Mouse (Mus musculus): ENCODE measurements around the gene Cflar. TPM values are rescaled to one million over a fixed set of nuclear protein-coding genes. Genes with fewer than 3 reads are reported as not detected.
"Not testable (repeated sequence)": the region's sequence is repeated elsewhere in the genome, so short reads cannot be mapped to it uniquely, and the experiment has no call there.

Cflar gene
- polyA plus RNA-seq, 1 experiment from 2014 or later = 11.1 TPM

GRCm38 (mm10) chr1:58689426-58689825, 21.9 kb upstream of the Cflar start:
- Histone ChIP-seq H3K9ac (ENCODE audit: low read depth, low read length) (no peak overlapping the region), H3K4me3 (ENCODE audit: low read depth, low read length) (no peak overlapping the region), H3K4me2 (ENCODE audit: low read length) (no peak overlapping the region), H3K36me3 (ENCODE audit: control insufficient read depth, insufficient read depth, low read length) (no peaks in the 10 kb centered on the region), H3K9me3 (replicated peaks; ENCODE audit: control insufficient read depth, low read length, poor library complexity, severe bottlenecking) (no peaks in the 10 kb centered on the region), H3K27ac (ENCODE audit: low read length) (no peak overlapping the region), H3K27me3 (ENCODE audit: control insufficient read depth, insufficient read depth, low read depth, low read length) (no peaks in the 10 kb centered on the region), H3K4me1 (ENCODE audit: control insufficient read depth, insufficient read depth, low read length) (no peaks in the 10 kb centered on the region)
- no peak for ATAC-seq
- WGBS = 91% methylated on average over 1 of the region's 1 CpGs

- Histone ChIP-seq H3K9ac (ENCODE audit: low read depth, low read length) (no peak overlapping the region), H3K4me2 (ENCODE audit: low read length) (no peak overlapping the region), H3K27ac (ENCODE audit: low read length) (no peak overlapping the region), H3K4me3 (ENCODE audit: low read depth, low read length) (no peak overlapping the region), H3K4me1 (ENCODE audit: control insufficient read depth, insufficient read depth, low read length) (no peaks in the 10 kb centered on the region), H3K36me3 (ENCODE audit: control insufficient read depth, insufficient read depth, low read length) (no peaks in the 10 kb centered on the region), H3K27me3 (ENCODE audit: control insufficient read depth, insufficient read depth, low read depth, low read length) (no peaks in the 10 kb centered on the region), H3K9me3 (replicated peaks; ENCODE audit: control insufficient read depth, low read length, poor library complexity, severe bottlenecking) (no peaks in the 10 kb centered on the region)
- WGBS = 71% methylated on average over 6 of the region's 6 CpGs
- no peak for ATAC-seq
Measured at GRCm38 (mm10) chr1:58690006-58690744, 21.1 kb upstream of the Cflar start.

GRCm38 (mm10) chr1:58690834-58691488, 20.3 kb upstream of the Cflar start:
- 73% methylated on average over 2 of the region's 3 CpGs for WGBS

GRCm38 (mm10) chr1:58691718-58692117, 19.6 kb upstream of the Cflar start:
- not testable (repeated sequence) for H3K36me3 ChIP-seq (ENCODE audit: control insufficient read depth, insufficient read depth, low read length); H3K9ac ChIP-seq (ENCODE audit: low read depth, low read length); ATAC-seq; H3K27ac ChIP-seq (ENCODE audit: low read length); H3K4me2 ChIP-seq (ENCODE audit: low read length); H3K27me3 ChIP-seq (ENCODE audit: control insufficient read depth, insufficient read depth, low read depth, low read length); H3K9me3 ChIP-seq (replicated peaks; ENCODE audit: control insufficient read depth, low read length, poor library complexity, severe bottlenecking); H3K4me1 ChIP-seq (ENCODE audit: control insufficient read depth, insufficient read depth, low read length); H3K4me3 ChIP-seq (ENCODE audit: low read depth, low read length)
- 50% methylated on average over 1 of the region's 1 CpGs for WGBS

More at GRCm38 (mm10) chr1:58690834-58691488, 20.3 kb upstream of the Cflar start:
- not testable (repeated sequence) for H3K9ac ChIP-seq (ENCODE audit: low read depth, low read length); H3K27me3 ChIP-seq (ENCODE audit: control insufficient read depth, insufficient read depth, low read depth, low read length); H3K4me3 ChIP-seq (ENCODE audit: low read depth, low read length); H3K4me2 ChIP-seq (ENCODE audit: low read length); H3K27ac ChIP-seq (ENCODE audit: low read length); ATAC-seq; H3K9me3 ChIP-seq (replicated peaks; ENCODE audit: control insufficient read depth, low read length, poor library complexity, severe bottlenecking); H3K4me1 ChIP-seq (ENCODE audit: control insufficient read depth, insufficient read depth, low read length); H3K36me3 ChIP-seq (ENCODE audit: control insufficient read depth, insufficient read depth, low read length)

- ATAC-seq = no peak
- no peak overlapping the region for H3K27ac ChIP-seq (ENCODE audit: low read length)
- H3K9ac ChIP-seq (ENCODE audit: low read depth, low read length) = no peak overlapping the region
- H3K27me3 ChIP-seq (ENCODE audit: control insufficient read depth, insufficient read depth, low read depth, low read length) = no peaks in the 10 kb centered on the region
- no peaks in the 10 kb centered on the region for H3K36me3 ChIP-seq (ENCODE audit: control insufficient read depth, insufficient read depth, low read length)
- H3K4me2 ChIP-seq (ENCODE audit: low read length) = no peak overlapping the region
- no peak overlapping the region for H3K4me3 ChIP-seq (ENCODE audit: low read depth, low read length)
- H3K9me3 ChIP-seq (replicated peaks; ENCODE audit: control insufficient read depth, low read length, poor library complexity, severe bottlenecking) = no peaks in the 10 kb centered on the region
- 86% methylated on average over 1 of the region's 1 CpGs for WGBS
- H3K4me1 ChIP-seq (ENCODE audit: control insufficient read depth, insufficient read depth, low read length) = no peaks in the 10 kb centered on the region
Measured at GRCm38 (mm10) chr1:58693696-58694095, 17.6 kb upstream of the Cflar start.

GRCm38 (mm10) chr1:58695810-58696209, 15.5 kb upstream of the Cflar start, which contains the start of gene Als2cr12:
Als2cr12 (minus strand) TSS chr1:58695989.
- WGBS = 80% methylated on average over 4 of the region's 4 CpGs
- not testable (repeated sequence) for H3K9ac ChIP-seq (ENCODE audit: low read depth, low read length); H3K36me3 ChIP-seq (ENCODE audit: control insufficient read depth, insufficient read depth, low read length); H3K4me1 ChIP-seq (ENCODE audit: control insufficient read depth, insufficient read depth, low read length); H3K27me3 ChIP-seq (ENCODE audit: control insufficient read depth, insufficient read depth, low read depth, low read length); H3K27ac ChIP-seq (ENCODE audit: low read length); ATAC-seq; H3K4me3 ChIP-seq (ENCODE audit: low read depth, low read length); H3K9me3 ChIP-seq (replicated peaks; ENCODE audit: control insufficient read depth, low read length, poor library complexity, severe bottlenecking); H3K4me2 ChIP-seq (ENCODE audit: low read length)

- H3K27me3 ChIP-seq (ENCODE audit: control insufficient read depth, insufficient read depth, low read depth, low read length); H3K4me1 ChIP-seq (ENCODE audit: control insufficient read depth, insufficient read depth, low read length); H3K4me3 ChIP-seq (ENCODE audit: low read depth, low read length); H3K9ac ChIP-seq (ENCODE audit: low read depth, low read length); H3K27ac ChIP-seq (ENCODE audit: low read length); H3K4me2 ChIP-seq (ENCODE audit: low read length); H3K36me3 ChIP-seq (ENCODE audit: control insufficient read depth, insufficient read depth, low read length); H3K9me3 ChIP-seq (replicated peaks; ENCODE audit: control insufficient read depth, low read length, poor library complexity, severe bottlenecking): not testable (repeated sequence)
- peak; percentile 67; the same call in 1 of the 2 replicates for ATAC-seq
- WGBS = 66% methylated on average over 1 of the region's 1 CpGs
Measured at GRCm38 (mm10) chr1:58697607-58698006, 13.7 kb upstream of the Cflar start.

GRCm38 (mm10) chr1:58698781-58699180, 12.5 kb upstream of the Cflar start:
- H3K36me3 ChIP-seq (ENCODE audit: control insufficient read depth, insufficient read depth, low read length) = no peaks in the 10 kb centered on the region
- no peak overlapping the region for H3K4me2 ChIP-seq (ENCODE audit: low read length)
- WGBS = 86% methylated on average over 4 of the region's 4 CpGs
- no peak overlapping the region for H3K9ac ChIP-seq (ENCODE audit: low read depth, low read length)
- no peaks in the 10 kb centered on the region for H3K9me3 ChIP-seq (replicated peaks; ENCODE audit: control insufficient read depth, low read length, poor library complexity, severe bottlenecking)
- no peak overlapping the region for H3K27ac ChIP-seq (ENCODE audit: low read length)
- H3K4me3 ChIP-seq (ENCODE audit: low read depth, low read length) = no peak overlapping the region
- no peaks in the 10 kb centered on the region for H3K4me1 ChIP-seq (ENCODE audit: control insufficient read depth, insufficient read depth, low read length)
- ATAC-seq = no peak
- no peaks in the 10 kb centered on the region for H3K27me3 ChIP-seq (ENCODE audit: control insufficient read depth, insufficient read depth, low read depth, low read length)

GRCm38 (mm10) chr1:58699988-58700387, 11.3 kb upstream of the Cflar start:
- H3K4me2 ChIP-seq (ENCODE audit: low read length) = no peak overlapping the region
- no peak overlapping the region for H3K27ac ChIP-seq (ENCODE audit: low read length)
- H3K27me3 ChIP-seq (ENCODE audit: control insufficient read depth, insufficient read depth, low read depth, low read length) = no peaks in the 10 kb centered on the region
- no peak for ATAC-seq
- no peaks in the 10 kb centered on the region for H3K36me3 ChIP-seq (ENCODE audit: control insufficient read depth, insufficient read depth, low read length)
- no peak overlapping the region for H3K4me3 ChIP-seq (ENCODE audit: low read depth, low read length)
- H3K9me3 ChIP-seq (replicated peaks; ENCODE audit: control insufficient read depth, low read length, poor library complexity, severe bottlenecking) = no peaks in the 10 kb centered on the region
- no peaks in the 10 kb centered on the region for H3K4me1 ChIP-seq (ENCODE audit: control insufficient read depth, insufficient read depth, low read length)
- H3K9ac ChIP-seq (ENCODE audit: low read depth, low read length) = no peak overlapping the region
- WGBS = 70% methylated on average over 3 of the region's 3 CpGs
